Mouse (Mus musculus): ENCODE measurements around the gene Gm6205. TPM values are rescaled to one million over a fixed set of nuclear protein-coding genes. Genes with fewer than 3 reads are reported as not detected.
"Not testable (repeated sequence)": the region's sequence is repeated elsewhere in the genome, so short reads cannot be mapped to it uniquely, and the experiment has no call there.

The Gm6205 gene
- not detected in 2 replicates for polyA plus RNA-seq (2015; fragmentation: Nextera tagmentation; extraction: Ambion mirVana)

DNA sequence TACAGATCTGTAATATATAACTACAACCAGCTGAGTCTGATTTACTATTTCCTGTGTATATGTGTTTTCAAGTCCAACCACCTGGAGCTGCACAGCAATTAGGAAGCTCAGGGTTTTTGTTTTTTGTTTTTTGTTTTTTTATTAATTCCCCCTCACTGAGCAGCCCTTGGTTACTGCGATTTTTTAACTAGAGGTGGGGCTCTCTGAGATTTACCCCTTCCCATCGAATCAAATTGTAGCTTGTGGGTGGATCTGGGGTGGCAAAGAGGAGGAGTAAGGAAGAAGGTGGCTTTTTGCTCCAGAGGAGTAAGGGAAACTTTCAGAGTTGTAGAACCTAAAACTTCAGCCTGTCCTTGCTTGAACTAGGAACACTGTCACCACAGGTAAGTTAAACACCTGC lies at the start of gene Gm6205:
Gene Gm6205 (plus strand): TSS at position 301 of the 400 bp plus-strand sequence.
- DNase-seq; H3K9me3 ChIP-seq (ENCODE audit: low read length); H3K27ac ChIP-seq (ENCODE audit: low read depth); H3K4me3 ChIP-seq (ENCODE audit: low read depth, low read length); ATAC-seq; H3K4me2 ChIP-seq (ENCODE audit: low read depth, low read length); H3K27me3 ChIP-seq (ENCODE audit: insufficient read depth, low read length); H3K4me1 ChIP-seq (ENCODE audit: insufficient read depth); H3K36me3 ChIP-seq (replicated peaks; ENCODE audit: insufficient read depth, low read length); H3K9ac ChIP-seq (replicated peaks): not testable (repeated sequence)
- WGBS (ENCODE audit: insufficient replicate concordance), result no CpG with 5 or more reads among the region's 2 CpGs

DNA sequence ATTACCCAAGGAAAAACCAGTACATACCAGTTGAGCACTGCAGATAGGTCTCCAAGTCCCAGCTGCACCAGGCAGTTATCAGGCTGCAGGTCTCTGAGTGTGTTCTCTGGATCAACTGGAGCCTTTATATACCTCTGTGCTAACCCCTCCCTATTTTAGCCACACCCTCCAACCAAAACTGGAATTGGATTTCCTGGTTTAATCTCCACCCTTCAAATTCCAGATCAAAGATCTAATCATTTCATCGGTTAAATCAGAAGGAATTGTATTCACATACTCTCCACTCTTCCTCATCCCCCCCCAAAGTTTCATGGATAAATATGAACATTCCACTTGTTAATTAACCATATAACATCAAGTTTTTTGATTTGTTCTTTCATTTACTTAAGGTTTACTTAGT lies 31.9 kb upstream of the Gm6205 start, which contains the start of gene Gm3147:
Gene Gm3147 (minus strand): TSS at position 101 of the 400 bp plus-strand sequence.
- not testable (repeated sequence) for H3K36me3 ChIP-seq (replicated peaks; ENCODE audit: insufficient read depth, low read length); H3K9ac ChIP-seq (replicated peaks); H3K4me2 ChIP-seq (ENCODE audit: low read depth, low read length); H3K9me3 ChIP-seq (ENCODE audit: low read length); H3K4me3 ChIP-seq (ENCODE audit: low read depth, low read length); DNase-seq; H3K27me3 ChIP-seq (ENCODE audit: insufficient read depth, low read length); H3K4me1 ChIP-seq (ENCODE audit: insufficient read depth); H3K27ac ChIP-seq (ENCODE audit: low read depth); ATAC-seq
- WGBS (ENCODE audit: insufficient replicate concordance), result no CpG with 5 or more reads among the region's 1 CpGs

DNA sequence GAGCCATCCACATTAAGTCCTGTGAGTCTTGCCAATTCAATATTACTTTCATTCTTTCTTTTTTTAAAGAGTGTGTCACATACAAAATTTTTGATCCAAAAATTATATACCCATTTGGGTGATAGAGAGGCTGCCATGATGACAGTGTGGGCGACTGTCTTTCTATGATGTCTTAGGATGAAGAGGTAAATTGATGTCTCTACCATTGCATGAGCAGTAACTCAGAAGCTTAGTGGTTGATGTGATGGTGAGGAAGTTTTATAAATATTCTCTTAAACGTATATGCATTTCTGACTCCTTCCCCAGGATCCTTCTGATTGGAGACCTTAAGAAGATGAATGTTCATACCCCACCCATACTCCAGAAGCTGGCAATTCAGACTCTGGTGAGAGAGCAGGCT lies 24.5 kb upstream of the Gm6205 start, which contains the start of gene Gm6509:
Gene Gm6509 (plus strand): TSS at position 301 of the 400 bp plus-strand sequence.
- not testable (repeated sequence) for H3K9ac ChIP-seq (replicated peaks); H3K4me1 ChIP-seq (ENCODE audit: insufficient read depth); DNase-seq; H3K36me3 ChIP-seq (replicated peaks; ENCODE audit: insufficient read depth, low read length); ATAC-seq; H3K4me2 ChIP-seq (ENCODE audit: low read depth, low read length); H3K4me3 ChIP-seq (ENCODE audit: low read depth, low read length); H3K27ac ChIP-seq (ENCODE audit: low read depth); H3K9me3 ChIP-seq (ENCODE audit: low read length); H3K27me3 ChIP-seq (ENCODE audit: insufficient read depth, low read length)
- WGBS (ENCODE audit: insufficient replicate concordance), result no CpG with 5 or more reads among the region's 2 CpGs

Other genes with a start within 250 kb of the Gm6205 start
- gene Gm7682, start 202.6 kb upstream of the Gm6205 start, polyA plus RNA-seq (2015; fragmentation: Nextera tagmentation; extraction: Ambion mirVana), result not detected in 2 replicates
- not detected in 2 replicates for gene Gm3139, start 122.1 kb upstream of the Gm6205 start, polyA plus RNA-seq (2015; fragmentation: Nextera tagmentation; extraction: Ambion mirVana)
- gene Gm3147, start 32.0 kb upstream of the Gm6205 start, polyA plus RNA-seq (2015; fragmentation: Nextera tagmentation; extraction: Ambion mirVana), result not detected in 2 replicates
- not detected in 2 replicates for gene Gm6509, start 24.4 kb upstream of the Gm6205 start, polyA plus RNA-seq (2015; fragmentation: Nextera tagmentation; extraction: Ambion mirVana)
- gene Gm3183, start 217.1 kb downstream of the Gm6205 start, polyA plus RNA-seq (2015; fragmentation: Nextera tagmentation; extraction: Ambion mirVana), result not detected in 2 replicates